Mouse (Mus musculus): ENCODE measurements around the gene Mtpn.

GRCm38 (mm10) chr6:35479651-35480335, 59.9 kb downstream of the Mtpn start:
- TF ChIP-seq FOSL1 (IDR thresholded peaks at IDR 0.05; ENCODE audit: insufficient read depth, low read length, poor library complexity, severe bottlenecking), result no peak
- TF ChIP-seq CTCF (IDR thresholded peaks at IDR 0.05; ENCODE audit: control insufficient read depth, insufficient read depth, insufficient read length), result no peak
- TF ChIP-seq MAX (IDR thresholded peaks at IDR 0.05), result no peak
- no peak for TF ChIP-seq MYOG (IDR thresholded peaks at IDR 0.05; ENCODE audit: control insufficient read depth, extremely low read depth, insufficient read length)
